19 mouse cellular contexts compared by ENCODE assay signal in the genomic region with DNA sequence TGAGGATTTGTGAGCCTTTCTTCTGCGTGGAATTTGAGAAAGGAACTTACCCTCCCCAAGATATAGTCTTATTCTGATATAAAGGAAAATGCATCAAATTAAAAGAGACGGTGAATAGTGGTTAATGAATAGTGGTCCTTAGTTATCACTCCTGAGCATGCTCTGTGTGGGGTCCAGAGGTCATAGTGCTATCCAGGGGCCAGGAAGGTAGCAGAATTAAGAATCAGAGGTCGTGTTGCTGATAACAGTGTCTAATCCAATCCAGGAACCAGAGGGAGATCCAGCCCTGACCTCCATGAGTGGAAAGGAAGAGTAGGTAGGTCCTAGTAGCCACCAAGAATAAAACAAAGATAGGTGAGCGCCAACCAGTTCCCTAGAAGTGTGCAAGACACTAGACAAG.
"Had no signal": no experiment of that assay in that cellular context is flagged by ENCODE, and none has a peak within 500 bp of the region (broad histone marks: within the 10 kb centered on the region; RNA-seq: fewer than 3 reads in every experiment).

No protein-coding gene starts in this region.

- H3K4me3 ChIP-seq: lung, embryonic 15.5 days; megakaryocyte, embryonic 14.5 days; midbrain, embryonic 13.5 days; midbrain, embryonic 15.5 days; neural tube, embryonic 12.5 days; stomach, embryonic 15.5 days had no signal

- H3K9ac ChIP-seq: liver, postnatal 0 days; lung, embryonic 15.5 days; midbrain, embryonic 13.5 days; midbrain, embryonic 15.5 days; neural tube, embryonic 12.5 days; stomach, embryonic 15.5 days had no signal

- H3K4me1 ChIP-seq: lung, embryonic 15.5 days; midbrain, embryonic 13.5 days; midbrain, embryonic 15.5 days; neural tube, embryonic 12.5 days; stomach, embryonic 15.5 days had no signal

- H3K36me3 ChIP-seq: lung, embryonic 15.5 days; midbrain, embryonic 13.5 days; midbrain, embryonic 15.5 days; neural tube, embryonic 12.5 days; stomach, embryonic 15.5 days had no signal

- H3K9me3 ChIP-seq: lung, embryonic 15.5 days; megakaryocyte, embryonic 14.5 days; midbrain, embryonic 13.5 days; midbrain, embryonic 15.5 days; neural tube, embryonic 12.5 days; stomach, embryonic 15.5 days had no signal

- DNase-seq: liver, postnatal 0 days; lung, adult 2 months; lung, postnatal 14 days; lung, postnatal 36 days; right cerebral cortex, adult 18-20 months; right cerebral cortex, postnatal 25 days; right cerebral cortex, postnatal 4 days; thymus, adult 2 months; thymus, postnatal 25 days had no signal

- ATAC-seq: liver, postnatal 0 days; lung, postnatal 0 days; midbrain, embryonic 13.5 days; midbrain, embryonic 15.5 days had no signal

- H3K27ac ChIP-seq: lung, embryonic 15.5 days; macrophage; midbrain, embryonic 13.5 days; midbrain, embryonic 15.5 days; neural tube, embryonic 12.5 days; stomach, embryonic 15.5 days; stomach, postnatal 0 days had no signal

- H3K27me3 ChIP-seq: lung, embryonic 15.5 days; midbrain, embryonic 13.5 days; midbrain, embryonic 15.5 days; neural tube, embryonic 12.5 days; stomach, embryonic 15.5 days had no signal

- H3K4me2 ChIP-seq: lung, embryonic 15.5 days; midbrain, embryonic 11.5 days; midbrain, embryonic 13.5 days; midbrain, embryonic 15.5 days; neural tube, embryonic 12.5 days; stomach, embryonic 15.5 days had no signal
